Mouse (Mus musculus) liver, adult 2 months (tissue): ENCODE results near the gene Dhx34.

Source experiments
- CTCF ChIP-seq: fragments of 200-500 bp; IDR thresholded peaks from 2 replicates; pipeline ENCODE4 v1.5.1; 2011; ENCODE audit warnings: low read depth, low read length, control low read depth
- POLR2A ChIP-seq: fragments of 200-500 bp; IDR thresholded peaks from 2 replicates; pipeline ENCODE4 v1.6.1; 2011; ENCODE audit warnings: low read length, control low read depth; ENCODE audit not compliant: insufficient read depth; ENCODE audit errors: extremely low read depth

GRCm38 (mm10) chr7:16257830-16258229 lies 36.0 kb upstream of the Dhx34 start:
- TF ChIP-seq POLR2A (no peak), CTCF (no peak)
